Mouse (Mus musculus) myocyte (in vitro differentiated cells): ENCODE measurements at regions not wholly inside any gene's neighbourhood (a gene's known extent, or its start where the extent isn't known, plus 50 kb on each side); places are given as distances from the start of the nearest gene placed in this dataset.

Experiments
- E2F4 ChIP-seq: IDR thresholded peaks from one replicate; pipeline ENCODE4 v1.6.1; 2011; ENCODE audit warnings: mild to moderate bottlenecking, control low read depth, moderate library complexity; ENCODE audit not compliant: insufficient read depth
- POLR2A ChIP-seq: IDR thresholded peaks from one replicate; pipeline ENCODE4 v1.6.1; 2011; ENCODE audit warnings: low read depth, mild to moderate bottlenecking, control low read depth, moderate library complexity; ENCODE audit not compliant: insufficient read length
- TCF12 ChIP-seq: IDR thresholded peaks from one replicate; pipeline ENCODE4 v1.6.1; 2011; ENCODE audit warnings: mild to moderate bottlenecking, control low read depth; ENCODE audit not compliant: poor library complexity, insufficient read depth, severe bottlenecking

DNA sequence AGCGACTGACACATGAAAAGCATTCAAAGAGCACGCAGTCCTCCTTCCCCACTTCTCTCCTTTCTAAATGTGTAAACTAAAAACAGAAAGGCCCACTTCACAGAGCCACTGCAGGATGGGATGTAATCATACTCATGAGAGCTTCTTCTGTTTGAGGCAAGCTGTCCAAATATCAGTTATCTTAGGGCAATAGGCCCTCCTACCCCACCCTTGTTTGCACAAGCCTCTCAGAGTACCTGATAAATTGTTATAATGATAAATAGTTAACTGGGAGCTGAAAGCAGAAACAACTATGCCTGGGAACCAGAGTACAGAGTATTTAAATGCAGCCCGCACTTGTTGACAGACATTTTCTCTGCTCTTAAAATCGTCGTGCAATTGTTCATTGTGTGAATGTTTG is 141.5 kb upstream of the Sesn3 start:
- TF ChIP-seq E2F4 (no peak), POLR2A (no peak), TCF12 (no peak)
